Mouse (Mus musculus): ENCODE measurements around the gene Zfp61. TPM values are rescaled to one million over a fixed set of nuclear protein-coding genes. Genes with fewer than 3 reads are reported as not detected.

Zfp61 gene
- polyA plus RNA-seq, 1 experiment from 2014 or later: 2.7 TPM

DNA sequence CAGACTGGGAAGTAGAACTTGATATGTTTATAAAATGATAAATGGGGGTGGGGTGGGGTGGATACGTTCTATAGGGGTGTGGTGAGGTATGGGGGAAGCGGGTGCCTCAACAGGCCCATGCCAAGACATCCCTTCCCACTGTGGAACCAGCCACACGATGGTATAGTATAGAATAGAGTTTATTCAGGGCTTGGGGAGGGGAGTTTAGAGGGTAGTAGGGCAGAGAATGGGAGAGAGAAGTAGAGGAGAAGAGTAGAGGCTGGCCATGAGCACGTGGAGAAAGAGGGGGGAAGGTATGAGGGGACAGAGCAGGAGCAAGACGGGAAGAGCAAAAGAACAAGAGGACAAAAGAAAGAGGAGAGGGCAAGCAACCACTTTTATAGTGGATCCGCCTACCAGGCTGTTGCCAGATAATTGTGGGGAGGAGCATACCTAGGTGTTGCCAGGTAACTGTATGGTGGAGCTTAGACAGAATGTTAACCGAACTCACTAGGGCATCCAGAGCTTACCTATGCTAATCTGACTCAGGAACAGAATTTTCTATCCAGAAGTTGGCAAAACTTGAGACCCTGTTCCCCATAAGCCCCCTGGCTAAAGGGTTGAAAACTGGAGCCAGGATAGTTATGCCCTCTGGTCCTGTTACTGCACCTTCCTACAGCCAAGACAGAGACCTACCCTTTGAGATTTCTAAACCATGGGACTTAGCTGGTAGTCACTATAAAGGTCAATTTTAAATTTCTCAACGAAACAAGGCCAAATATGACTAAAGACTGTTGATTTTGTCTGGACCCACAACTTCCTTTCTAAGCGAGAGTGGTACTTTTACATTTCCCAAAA, 47.0 kb downstream of the Zfp61 start:
- H3K4me1 ChIP-seq (ENCODE audit: control insufficient read depth, low read depth, low read length): no peaks in the 10 kb centered on the region
- H3K27ac ChIP-seq (ENCODE audit: low read length): no peak overlapping the region
- no peaks in the 10 kb centered on the region for H3K27me3 ChIP-seq (ENCODE audit: control insufficient read depth, insufficient read depth, low read depth, low read length)
- no peaks in the 10 kb centered on the region for H3K9me3 ChIP-seq (replicated peaks; ENCODE audit: control insufficient read depth, low read length)
- H3K9ac ChIP-seq (ENCODE audit: low read depth, low read length): no peak overlapping the region
- H3K4me2 ChIP-seq (ENCODE audit: low read depth, low read length): peak overlapping the region; percentile 53
- ATAC-seq (ENCODE audit: low read depth): 0 out of 2 replicates have a peak, but pooled peaks have one; percentile 27
- no peaks in the 10 kb centered on the region for H3K36me3 ChIP-seq (ENCODE audit: control insufficient read depth, insufficient read depth)
- 48% methylated on average over 9 of the region's 9 CpGs for WGBS (ENCODE audit: insufficient replicate concordance)
- peak overlapping the region; percentile 56 for H3K4me3 ChIP-seq (ENCODE audit: low read depth, low read length)

Small RNAs within 50 kb of the gene (microRNA-seq; reads per million reads assigned to microRNA genes)
- gene Gm27592: not detected

Other genes starting within 250 kb of the Zfp61 start
- gene Vmn1r183, start 248.0 kb downstream of the Zfp61 start, polyA plus RNA-seq (2015; fragmentation: Nextera tagmentation; extraction: Ambion mirVana): not detected in 2 replicates
- gene Zfp180, start 219.3 kb downstream of the Zfp61 start, polyA plus RNA-seq (2015; fragmentation: Nextera tagmentation; extraction: Ambion mirVana): 8.6 and 9.2 TPM in 2 replicates
- gene Zfp112, start 188.9 kb downstream of the Zfp61 start, polyA plus RNA-seq (2015; fragmentation: Nextera tagmentation; extraction: Ambion mirVana): 0.57 and 0.58 TPM in 2 replicates
- gene Zfp235, start 167.1 kb downstream of the Zfp61 start, polyA plus RNA-seq (2015; fragmentation: Nextera tagmentation; extraction: Ambion mirVana): 3.0 and 3.3 TPM in 2 replicates
- 0.44 TPM in 2 replicates for gene Zfp114, start 126.2 kb downstream of the Zfp61 start, polyA plus RNA-seq (2015; fragmentation: Nextera tagmentation; extraction: Ambion mirVana)
- gene Zfp111, start 89.8 kb downstream of the Zfp61 start, polyA plus RNA-seq (2015; fragmentation: Nextera tagmentation; extraction: Ambion mirVana): 1.2 and 1.9 TPM in 2 replicates
- 1.1 and 1.2 TPM in 2 replicates for gene Zfp109, start 63.7 kb downstream of the Zfp61 start, polyA plus RNA-seq (2015; fragmentation: Nextera tagmentation; extraction: Ambion mirVana)
- 0.49 and 0.51 TPM in 2 replicates for gene Zfp108, start 46.4 kb downstream of the Zfp61 start, polyA plus RNA-seq (2015; fragmentation: Nextera tagmentation; extraction: Ambion mirVana)
- gene Zfp93, start 30.8 kb downstream of the Zfp61 start, polyA plus RNA-seq (2015; fragmentation: Nextera tagmentation; extraction: Ambion mirVana): 1.1 and 1.3 TPM in 2 replicates
- gene Zfp94, start 15.4 kb upstream of the Zfp61 start, polyA plus RNA-seq (2015; fragmentation: Nextera tagmentation; extraction: Ambion mirVana): 1.8 and 2.3 TPM in 2 replicates
- gene Tescl, start 32.7 kb upstream of the Zfp61 start, polyA plus RNA-seq (2015; fragmentation: Nextera tagmentation; extraction: Ambion mirVana): not detected in 2 replicates
- not detected in 2 replicates for gene Lypd5, start 48.0 kb upstream of the Zfp61 start, polyA plus RNA-seq (2015; fragmentation: Nextera tagmentation; extraction: Ambion mirVana)
- 91.9 and 93.4 TPM in 2 replicates for gene Kcnn4, start 69.0 kb upstream of the Zfp61 start, polyA plus RNA-seq (2015; fragmentation: Nextera tagmentation; extraction: Ambion mirVana)
- gene Smg9, start 98.4 kb upstream of the Zfp61 start, polyA plus RNA-seq (2015; fragmentation: Nextera tagmentation; extraction: Ambion mirVana): 12.8 and 14.3 TPM in 2 replicates
- not detected in 2 replicates for gene Irgc1, start 151.1 kb upstream of the Zfp61 start, polyA plus RNA-seq (2015; fragmentation: Nextera tagmentation; extraction: Ambion mirVana)
- 5.9 and 6.6 TPM in 2 replicates for gene Plaur, start 161.3 kb upstream of the Zfp61 start, polyA plus RNA-seq (2015; fragmentation: Nextera tagmentation; extraction: Ambion mirVana)
- 0.24 TPM in 1 of 2 replicates, not detected in the other for gene Cadm4, start 180.8 kb upstream of the Zfp61 start, polyA plus RNA-seq (2015; fragmentation: Nextera tagmentation; extraction: Ambion mirVana)
- gene Zfp428, start 205.8 kb upstream of the Zfp61 start, polyA plus RNA-seq (2015; fragmentation: Nextera tagmentation; extraction: Ambion mirVana): 2.7 and 3.2 TPM in 2 replicates
- gene AC161166.1, start 211.2 kb upstream of the Zfp61 start, polyA plus RNA-seq (2015; fragmentation: Nextera tagmentation; extraction: Ambion mirVana): not detected in 2 replicates
- gene Irgq, start 229.5 kb upstream of the Zfp61 start, polyA plus RNA-seq (2015; fragmentation: Nextera tagmentation; extraction: Ambion mirVana): 1.1 and 1.3 TPM in 2 replicates
- gene Pinlyp, start 244.9 kb upstream of the Zfp61 start, polyA plus RNA-seq (2015; fragmentation: Nextera tagmentation; extraction: Ambion mirVana): not detected in 2 replicates
- gene Xrcc1, start 245.1 kb upstream of the Zfp61 start, polyA plus RNA-seq (2015; fragmentation: Nextera tagmentation; extraction: Ambion mirVana): 35.4 and 40.8 TPM in 2 replicates

Data from liver, embryonic 16.5 days (tissue).